Comparison of ENCODE assay signal across 8 mouse cellular contexts in genomic region chr1:58897561-58897960, GRCm38 (mm10).
DNase-seq lines count a peak whose midpoint lies in the region; ATAC-seq and TF ChIP-seq lines count a peak whose summit lies in the region.
"Not testable (repeated sequence)": the region's sequence is repeated elsewhere in the genome, so short reads cannot be mapped to it uniquely, and the experiment has no call there.

No protein-coding gene starts in this region.

- TF ChIP-seq CTCF in liver, adult 2 months (IDR thresholded peaks at IDR 0.05; ENCODE audit: low read depth, low read length), result peak; percentile 22; the same call in 1 of the 2 replicates

- not testable (repeated sequence) for H3K4me2 ChIP-seq in forebrain, embryonic 13.5 days; stomach, embryonic 15.5 days

- not testable (repeated sequence) for H3K9ac ChIP-seq in forebrain, embryonic 13.5 days; liver, adult 2 months (ENCODE audit: low read depth, low read length); stomach, embryonic 15.5 days

- not testable (repeated sequence) for H3K4me1 ChIP-seq in forebrain, embryonic 13.5 days; liver, adult 2 months (ENCODE audit: control insufficient read depth, insufficient read depth, low read length); stomach, embryonic 15.5 days

- H3K27ac ChIP-seq in forebrain, embryonic 13.5 days; liver, adult 2 months (replicated peaks; ENCODE audit: insufficient read depth, low read depth, low read length); stomach, embryonic 15.5 days: not testable (repeated sequence)

- peak; percentile 51; the same call in 1 of the 2 replicates for ATAC-seq in forebrain, embryonic 13.5 days
- ATAC-seq in stomach, embryonic 15.5 days (ENCODE audit: insufficient read depth, low FRiP score, low read depth), result peak; percentile 50; the same call in 1 of the 2 replicates

- DNase-seq in 3T3-L1 (ENCODE audit: low read depth, low spot score), result peak; percentile 69
- DNase-seq in adrenal gland, postnatal 25 days, result peak; percentile 14
- peak; percentile 29 for DNase-seq in heart, postnatal 4 days
- peak; percentile 50 for DNase-seq in kidney, postnatal 10 days
- DNase-seq in liver, adult 2 months (ENCODE audit: extremely low read depth, low read depth, low spot score), result peak; percentile 25
- peak; percentile 3 for DNase-seq in mesoderm, embryonic 11.5 days (ENCODE audit: low read depth, low spot score)

- peaks cover 11% of the 10 kb centered on the region for H3K36me3 ChIP-seq in forebrain, embryonic 13.5 days (ENCODE audit: poor library complexity, severe bottlenecking)
- not testable (repeated sequence) for H3K36me3 ChIP-seq in liver, adult 2 months (ENCODE audit: control insufficient read depth, insufficient read depth, low read length); stomach, embryonic 15.5 days

- not testable (repeated sequence) for H3K9me3 ChIP-seq in forebrain, embryonic 13.5 days (replicated peaks); stomach, embryonic 15.5 days

- not testable (repeated sequence) for TF ChIP-seq POLR2A in liver, adult 2 months (IDR thresholded peaks at IDR 0.05; ENCODE audit: extremely low read depth, insufficient read depth, low read length)

- not testable (repeated sequence) for H3K27me3 ChIP-seq in forebrain, embryonic 13.5 days; liver, adult 2 months (ENCODE audit: control insufficient read depth, insufficient read depth, low read length); stomach, embryonic 15.5 days (replicated peaks)

- not testable (repeated sequence) for H3K79me2 ChIP-seq in liver, adult 2 months (ENCODE audit: control insufficient read depth, insufficient read depth, low read length)

- WGBS in forebrain, embryonic 13.5 days, result 41% methylated on average over 3 of the region's 3 CpGs
- WGBS in liver, adult 2 months, result 30% methylated on average over 3 of the region's 3 CpGs
- 26% methylated on average over 3 of the region's 3 CpGs for WGBS in stomach, embryonic 15.5 days

- H3K4me3 ChIP-seq in forebrain, embryonic 13.5 days; liver, adult 2 months (ENCODE audit: insufficient read depth, low read depth, low read length); stomach, embryonic 15.5 days (replicated peaks): not testable (repeated sequence)

Comparison
In these comparisons a context has a peak if more than half of its experiments do, and no peak if none do; other contexts are left out.
1. DNase-seq: peak in every context shown above with its lines; median percentile 69 in 3T3-L1; 50 in kidney, postnatal 10 days; 29 in heart, postnatal 4 days; 25 in liver, adult 2 months; 14 in adrenal gland, postnatal 25 days; 3 in mesoderm, embryonic 11.5 days.